Mouse (Mus musculus) gastrocnemius, postnatal 14 days (tissue): ENCODE measurements around the gene Pcp4l1. TPM values are rescaled to one million over a fixed set of nuclear protein-coding genes. Genes with fewer than 3 reads are reported as not detected.
"Not testable (repeated sequence)": the region's sequence is repeated elsewhere in the genome, so short reads cannot be mapped to it uniquely, and the experiment has no call there.

Experiments used
- DNase-seq: peaks from one replicate; pipeline ENCODE4 v3.0.0; 2021; ENCODE audit warnings: mixed read lengths
- intact Hi-C: fragments of 180-260 bp; cut with DNase I; formaldehyde crosslinking; loops from one replicate; pipeline ENCODE4 v1.15.1; 2025; ENCODE audit warnings: low total_unique reads
- long read RNA-seq, 2 experiments: library from polyadenylated mRNA; stranded (forward); transcript quantifications; one replicate each; pipeline ENCODE4 v2.0.0; 2021
- total RNA-seq, 2 experiments: library from RNA; stranded (reverse); gene quantifications; 2 replicates each; pipeline ENCODE4 v1.2.3; 2021

The Pcp4l1 gene
- 10 to 100 TPM; 12.3 to 17.1 TPM for total RNA-seq
- long read RNA-seq, experiment 1, transcript Pcp4l1-201 (3 exons, 1,577 nt) = major isoform, 12 of 13 reads
- long read RNA-seq, experiment 1, partial matches to known transcripts = 0 of 13 reads
- long read RNA-seq, experiment 1, other reads (novel, unspliced or antisense) = 1 of 13 reads
- long read RNA-seq, experiment 2, transcript Pcp4l1-201 (3 exons, 1,577 nt) = major isoform, 11 of 11 reads
- long read RNA-seq, experiment 2, partial matches to known transcripts = 0 of 11 reads
- long read RNA-seq, experiment 2, other reads (novel, unspliced or antisense) = 0 of 11 reads

DNA sequence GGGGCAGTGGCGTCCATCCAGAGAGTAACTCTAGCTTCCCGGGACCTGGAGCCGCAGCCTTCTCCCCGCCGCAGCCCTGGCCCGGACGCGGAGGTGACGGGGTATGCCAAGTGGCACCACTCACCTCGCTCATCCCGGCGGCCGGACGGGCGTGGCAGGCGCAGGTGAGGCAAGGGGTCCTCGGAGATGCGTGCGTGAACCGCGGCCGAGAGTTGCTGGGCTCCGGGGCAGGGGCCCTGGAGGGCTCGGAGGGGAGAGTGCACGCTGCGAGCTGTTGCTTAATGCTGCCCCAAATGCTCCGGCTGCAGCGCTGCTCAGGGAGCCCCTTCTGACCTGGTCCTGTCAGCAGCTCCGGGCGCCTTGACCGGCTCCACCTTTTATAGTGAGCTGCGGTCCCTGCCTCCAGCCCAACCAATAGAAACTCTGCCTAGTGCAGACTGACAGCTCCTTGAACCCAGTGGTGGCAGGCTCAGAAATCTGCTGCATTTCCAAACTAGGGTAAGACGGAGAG is at the start of gene Pcp4l1:
TSS of gene Pcp4l1 (minus strand) at position 382 of the 511 bp plus-strand sequence.
- intact Hi-C loops = no loop called here
- peak; percentile 36 for DNase-seq

DNA sequence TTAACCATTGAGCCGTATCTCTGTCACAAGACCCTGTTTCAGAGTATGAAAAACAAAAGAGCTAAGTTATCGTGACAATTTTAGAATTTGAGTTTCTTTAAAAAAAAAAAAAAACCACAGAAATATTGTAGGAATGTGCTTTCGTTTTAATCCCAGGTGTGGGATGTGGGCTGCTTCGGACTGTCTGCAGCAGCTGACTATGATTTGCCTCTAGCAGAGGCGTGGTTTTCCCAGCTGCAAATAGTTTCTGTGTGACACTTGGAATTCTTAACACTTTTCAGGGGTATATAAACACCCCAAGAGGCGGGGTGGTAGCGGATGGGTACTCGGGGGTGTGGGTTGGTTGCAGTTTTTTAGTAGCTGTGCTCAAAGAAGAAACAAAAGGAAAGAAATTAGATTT is 49.3 kb upstream of the Pcp4l1 start:
- DNase-seq = no peak
- intact Hi-C loops = no loop called here

DNA sequence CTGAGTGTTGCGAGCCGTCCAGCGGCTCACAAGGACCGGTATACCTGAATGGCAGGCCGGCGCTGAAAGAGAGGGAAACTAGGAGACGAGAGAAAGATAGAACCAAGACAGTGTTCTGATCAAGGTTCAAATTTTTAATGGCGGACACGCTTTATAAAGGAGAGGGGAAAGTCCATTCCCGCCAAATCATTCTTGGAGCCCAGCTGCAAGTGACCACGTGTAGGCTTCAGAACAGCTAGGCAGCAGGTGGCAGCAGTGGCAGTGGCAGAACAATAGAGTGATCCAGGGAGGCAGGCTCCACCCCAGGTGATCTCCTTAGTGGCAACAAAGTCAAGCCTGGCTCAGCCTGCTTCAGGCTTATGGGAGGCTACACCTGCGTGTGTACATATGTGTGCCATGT is 45.9 kb upstream of the Pcp4l1 start:
- DNase-seq, intact Hi-C loops: not testable (repeated sequence)

DNA sequence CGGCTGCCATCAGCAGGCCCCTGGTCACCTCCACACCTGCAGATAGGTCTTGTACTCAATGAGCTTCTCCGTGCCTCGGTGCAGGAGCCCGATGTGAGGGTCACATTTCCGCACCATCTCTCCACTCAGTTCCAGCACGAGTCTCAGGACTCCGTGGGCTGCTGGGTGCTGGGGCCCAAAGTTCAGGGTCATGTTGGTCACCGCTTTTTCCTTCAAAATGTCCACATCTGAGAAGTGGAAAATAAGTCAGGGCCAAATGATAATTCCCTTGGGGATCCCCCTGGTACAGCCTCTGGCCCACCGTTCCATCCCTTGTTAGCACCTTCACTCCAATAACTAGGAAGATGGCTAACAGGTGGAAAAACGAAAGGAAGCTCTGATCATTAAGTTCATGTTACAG is 44.8 kb upstream of the Pcp4l1 start:
- no peak for DNase-seq
- intact Hi-C loops = no loop called here

DNA sequence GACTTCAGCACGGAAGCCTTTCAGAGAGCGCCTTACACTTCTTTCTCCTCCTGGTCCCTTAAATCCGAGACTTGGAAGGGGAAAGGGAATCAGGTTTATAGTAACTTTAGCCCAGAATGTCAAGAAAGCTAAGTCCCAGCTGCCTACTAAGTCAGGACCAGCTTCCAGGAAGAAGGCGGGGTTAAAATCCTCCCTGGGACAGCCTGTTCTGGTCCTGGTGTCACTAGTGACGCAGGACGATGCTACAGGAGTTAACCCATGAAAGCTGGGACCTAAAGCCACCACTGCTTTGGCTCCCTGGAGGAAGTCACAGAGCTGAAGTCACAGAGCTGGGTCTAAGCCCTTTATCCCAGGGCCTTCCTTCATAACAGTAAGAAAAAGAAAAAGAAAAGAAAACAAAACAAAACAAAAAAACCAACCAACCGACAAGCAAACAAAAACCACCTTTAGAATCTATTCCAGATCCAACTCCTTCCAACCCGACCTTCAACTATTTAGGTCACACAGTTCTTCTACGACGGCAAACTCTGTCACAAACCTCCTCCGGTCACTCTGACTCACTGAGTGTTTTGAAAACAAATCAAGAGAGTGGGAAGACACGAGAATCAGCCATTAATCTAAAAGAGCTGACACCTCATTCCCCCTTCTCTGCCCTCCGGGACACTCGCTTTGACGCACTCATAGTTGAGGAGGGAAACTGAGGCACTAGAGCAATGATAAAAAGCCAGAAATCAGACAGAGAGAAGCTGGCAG is 44.1 kb upstream of the Pcp4l1 start:
- intact Hi-C loops = no loop called here

DNA sequence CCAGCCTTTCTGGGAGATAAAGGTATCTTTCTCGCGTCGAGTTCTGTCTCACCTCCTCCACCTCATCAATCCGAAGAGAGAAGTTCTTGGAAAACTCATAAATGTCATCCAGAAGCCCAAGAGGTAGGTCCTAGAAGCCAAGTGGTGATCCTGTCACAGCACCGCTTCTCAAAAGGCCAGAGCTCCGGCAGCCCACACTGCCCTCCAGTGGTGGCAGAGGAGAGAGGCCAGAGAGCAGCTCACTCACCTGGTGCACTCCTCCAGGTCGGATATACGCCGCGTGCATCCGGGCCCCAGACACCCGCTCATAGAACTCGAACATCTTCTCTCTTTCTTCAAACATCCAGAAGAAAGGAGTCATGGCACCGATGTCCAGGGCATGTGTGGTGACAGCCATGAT is 42.4 kb upstream of the Pcp4l1 start:
- intact Hi-C loops = no loop called here
- DNase-seq = peak; percentile 50

More for the DNA sequence above, 44.1 kb upstream of the Pcp4l1 start:
- DNase-seq = no peak

DNA sequence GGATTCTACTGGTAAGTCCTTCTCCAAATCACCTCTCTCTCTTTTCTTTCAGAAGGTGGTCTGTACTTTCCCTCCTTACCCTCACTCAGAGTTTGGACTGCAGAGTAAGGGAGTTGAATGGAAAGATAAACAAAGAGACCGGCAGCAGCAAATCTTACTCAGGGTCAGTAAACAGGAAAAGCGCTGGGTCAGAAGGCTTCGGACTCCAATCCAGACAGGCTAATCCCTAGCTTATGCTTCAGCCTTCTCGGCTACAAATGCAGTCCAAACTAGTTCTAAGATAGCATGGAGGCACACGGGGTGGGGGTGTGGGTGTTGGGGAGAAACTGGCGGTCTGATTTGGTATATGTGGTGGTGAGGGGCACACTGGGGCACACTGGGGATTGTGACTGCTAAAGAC is 41.4 kb upstream of the Pcp4l1 start:
- intact Hi-C loops = no loop called here

DNA sequence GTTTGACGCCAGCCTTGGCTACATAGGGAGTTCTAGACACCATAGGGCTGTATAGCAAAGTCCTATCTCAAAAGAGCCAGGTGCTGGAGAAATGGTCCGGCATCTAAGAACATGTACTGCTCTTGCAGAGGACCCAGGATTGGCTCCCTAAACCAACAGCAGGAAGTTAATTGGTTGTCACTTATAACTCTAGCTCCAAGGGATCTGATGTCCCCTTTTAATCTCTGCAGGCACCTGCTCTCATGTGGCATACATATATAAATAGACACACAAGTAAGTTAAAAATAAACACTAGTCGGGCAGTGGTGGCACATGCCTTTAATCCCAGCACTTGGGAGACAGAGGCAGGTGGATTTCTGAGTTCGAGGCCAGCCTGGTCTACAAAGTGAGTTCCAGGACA is 39.7 kb upstream of the Pcp4l1 start:
- intact Hi-C loops = no loop called here

More for the DNA sequence above, 41.4 kb upstream of the Pcp4l1 start:
- no peak for DNase-seq

DNA sequence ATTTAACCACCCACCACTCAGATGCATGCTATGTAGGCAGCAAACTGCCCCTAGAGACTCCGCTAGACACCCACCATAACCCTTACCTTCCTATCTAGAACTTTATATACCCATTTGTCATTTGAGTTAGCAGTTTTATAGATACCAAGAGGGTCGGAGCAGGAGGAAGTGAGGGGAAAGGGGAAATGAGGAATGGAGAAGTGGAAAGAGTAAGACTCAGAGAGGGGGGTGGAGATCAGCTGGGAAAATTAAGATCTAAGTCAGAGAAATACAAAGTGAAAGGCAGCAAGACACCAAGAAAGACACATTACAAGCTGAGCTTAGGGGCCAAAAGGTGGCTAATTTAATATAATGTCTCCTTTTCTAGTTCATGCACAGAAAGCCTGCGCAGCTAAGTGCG is 38.5 kb upstream of the Pcp4l1 start:
- intact Hi-C loops = no loop called here
- no peak for DNase-seq

More for the DNA sequence above, 39.7 kb upstream of the Pcp4l1 start:
- DNase-seq = no peak

DNA sequence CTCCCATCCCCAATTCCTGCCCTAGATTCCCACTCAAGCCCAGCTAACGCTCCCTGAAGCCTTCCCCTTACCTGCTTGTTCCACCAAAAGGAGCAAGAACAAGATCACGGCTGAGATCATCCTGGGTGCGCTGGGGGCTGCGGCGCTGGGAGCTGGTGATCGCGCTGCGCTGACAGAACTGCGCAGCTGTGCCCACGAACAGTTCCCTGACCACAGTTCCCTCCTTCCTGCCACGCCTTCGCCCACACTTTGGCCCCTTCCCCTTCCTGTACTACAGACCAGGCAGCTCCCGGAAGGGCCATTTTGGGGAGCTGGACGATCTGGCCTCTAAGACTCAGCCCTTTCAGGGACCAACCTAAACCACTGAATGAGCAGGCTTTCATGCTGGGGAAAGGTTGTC is 38.1 kb upstream of the Pcp4l1 start, which contains the start of gene Fcer1g:
TSS of gene Fcer1g (minus strand) at position 240 of the 400 bp plus-strand sequence.
- intact Hi-C loops = no loop called here
- no peak for DNase-seq

DNA sequence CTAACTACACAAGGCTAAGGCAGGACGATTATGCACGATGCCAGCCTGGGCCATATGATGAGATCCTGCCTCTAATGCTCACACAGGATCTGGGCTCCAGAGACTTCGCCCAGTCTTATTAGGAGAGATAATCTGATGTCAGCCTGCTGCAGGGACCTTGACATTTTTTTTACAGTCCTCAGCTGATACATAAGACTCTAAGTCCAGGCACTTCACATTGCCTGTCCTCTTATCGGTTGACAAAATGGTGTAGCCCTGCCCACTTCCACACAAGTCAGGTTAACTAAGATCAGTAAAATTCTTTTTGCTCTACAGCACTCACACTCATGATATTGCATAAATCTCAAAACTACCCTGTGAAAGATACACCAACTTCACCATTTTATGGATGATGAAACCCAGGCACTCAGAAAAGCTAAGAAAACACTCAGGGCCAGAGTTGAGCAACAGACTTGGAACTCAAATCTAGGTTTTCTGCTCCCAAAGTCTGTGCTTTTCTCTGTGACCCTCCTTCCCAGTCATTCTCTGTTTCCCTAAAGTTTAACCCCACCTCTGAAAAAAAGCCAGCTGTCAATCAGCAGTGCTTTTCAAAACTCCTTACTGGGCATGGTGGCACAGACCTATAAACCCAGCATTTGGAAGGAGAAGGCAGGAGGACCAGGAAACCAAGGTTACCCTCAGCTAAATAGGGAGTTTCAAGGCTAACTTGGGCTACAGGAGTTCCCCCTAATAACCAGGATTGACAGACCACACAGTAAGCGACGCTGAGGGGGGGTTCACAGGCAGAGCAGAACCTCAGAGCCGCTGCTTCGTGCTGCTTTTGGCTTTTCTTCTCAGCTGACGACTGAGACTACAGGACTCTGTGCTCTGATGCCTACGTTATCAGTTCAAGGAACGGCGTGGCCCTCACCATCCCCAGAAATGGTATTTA is 37.0 kb upstream of the Pcp4l1 start:
- intact Hi-C loops = no loop called here
- DNase-seq = no peak

DNA sequence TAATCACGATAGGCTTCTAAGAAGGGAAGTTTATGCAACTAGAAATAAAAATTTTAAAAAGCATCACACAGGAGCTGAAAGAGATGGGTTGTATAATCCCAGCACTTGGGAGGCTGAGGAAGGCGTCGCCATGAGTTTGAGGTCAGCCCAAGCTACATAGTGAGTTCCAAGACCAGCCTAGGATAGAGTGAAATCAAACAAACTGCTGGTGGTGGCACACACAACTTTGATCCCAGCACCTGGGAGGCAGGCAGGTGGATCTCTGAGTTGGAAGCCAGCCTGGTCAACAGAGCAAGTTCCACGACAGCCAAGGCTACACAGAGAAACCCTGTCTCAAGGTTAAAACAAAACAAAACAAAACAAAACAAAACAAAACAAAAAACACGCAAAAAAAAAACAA is 36.3 kb upstream of the Pcp4l1 start:
- DNase-seq = no peak
- intact Hi-C loops = no loop called here

DNA sequence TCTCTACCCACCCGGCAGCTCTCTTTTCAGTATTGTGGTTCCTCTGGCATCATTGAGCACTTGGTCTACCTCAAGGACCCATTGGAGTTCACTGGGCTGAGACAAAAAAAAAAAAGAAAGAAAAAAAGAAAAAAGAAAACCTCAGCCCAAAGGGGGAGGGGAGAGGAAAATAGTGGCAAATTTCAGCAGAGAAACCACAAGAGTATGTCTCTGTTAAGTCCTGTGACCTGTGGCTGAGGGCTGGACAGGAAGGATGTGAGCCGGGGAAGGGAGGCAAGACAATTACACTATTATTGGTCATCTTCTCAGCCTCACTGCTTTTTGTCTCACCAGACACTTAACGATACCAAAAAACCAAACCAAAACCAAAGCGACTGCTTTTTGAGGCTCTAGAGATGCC is 35.8 kb upstream of the Pcp4l1 start:
- DNase-seq = no peak
- intact Hi-C loops = no loop called here

DNA sequence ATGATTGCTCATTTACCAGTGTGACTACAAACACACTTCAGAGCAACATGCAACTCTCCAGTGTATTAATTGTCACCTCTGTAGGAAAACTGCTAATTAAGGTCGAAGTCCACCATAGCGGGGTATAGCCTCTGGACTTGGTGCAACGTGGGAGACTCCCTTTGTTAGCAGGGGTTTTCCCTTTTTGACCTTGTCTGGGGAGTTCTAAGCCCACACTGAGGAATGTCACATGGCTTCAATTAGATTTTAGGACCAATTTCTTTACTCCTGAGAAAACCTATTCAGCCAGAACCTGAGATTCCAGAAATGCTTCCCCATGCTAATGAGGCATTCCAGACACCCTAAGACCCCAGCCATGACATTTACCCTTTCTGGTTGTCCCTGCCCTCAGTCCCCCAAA is 34.1 kb upstream of the Pcp4l1 start:
- DNase-seq = no peak
- intact Hi-C loops = no loop called here

DNA sequence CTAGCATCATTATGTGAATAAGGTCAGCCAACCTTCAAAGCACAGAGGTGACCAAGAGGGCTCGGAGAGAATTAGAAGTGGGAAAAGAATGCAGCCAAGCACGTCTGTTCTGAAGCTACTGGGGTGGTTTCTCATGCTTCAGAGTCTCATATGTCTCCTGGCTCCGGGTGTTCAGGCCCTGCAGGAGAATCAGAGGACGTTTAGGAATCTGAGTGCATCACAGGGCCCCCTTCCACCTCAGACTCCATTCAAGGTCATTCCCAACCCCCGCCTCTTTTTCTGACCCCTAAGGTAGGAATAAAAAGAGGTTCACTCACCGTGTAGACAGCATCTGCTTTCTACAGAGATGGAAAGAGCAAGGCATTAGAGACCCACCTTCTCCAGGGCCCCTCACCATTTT is 33.7 kb upstream of the Pcp4l1 start:
- no peak for DNase-seq
- intact Hi-C loops = no loop called here

DNA sequence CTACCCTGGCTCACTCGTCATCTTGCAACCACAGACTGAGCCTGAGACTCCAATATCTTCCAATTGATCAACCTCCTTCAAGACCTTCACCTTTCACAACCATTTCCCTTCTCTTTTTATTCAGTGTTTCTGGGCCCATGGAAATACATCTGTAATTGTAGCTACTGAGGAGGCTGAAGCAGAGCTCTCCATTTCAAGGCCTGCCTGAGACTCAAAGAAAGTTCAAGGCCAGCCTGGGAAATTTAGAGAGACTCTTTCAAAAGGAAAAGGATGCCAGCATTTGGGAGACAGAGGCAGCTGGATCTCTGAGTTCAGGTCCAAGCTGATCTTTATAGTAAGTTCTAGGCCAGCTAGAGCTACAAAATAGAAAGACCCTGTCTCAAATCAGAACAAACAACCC is 31.8 kb upstream of the Pcp4l1 start:
- intact Hi-C loops = no loop called here
- no peak for DNase-seq

DNA sequence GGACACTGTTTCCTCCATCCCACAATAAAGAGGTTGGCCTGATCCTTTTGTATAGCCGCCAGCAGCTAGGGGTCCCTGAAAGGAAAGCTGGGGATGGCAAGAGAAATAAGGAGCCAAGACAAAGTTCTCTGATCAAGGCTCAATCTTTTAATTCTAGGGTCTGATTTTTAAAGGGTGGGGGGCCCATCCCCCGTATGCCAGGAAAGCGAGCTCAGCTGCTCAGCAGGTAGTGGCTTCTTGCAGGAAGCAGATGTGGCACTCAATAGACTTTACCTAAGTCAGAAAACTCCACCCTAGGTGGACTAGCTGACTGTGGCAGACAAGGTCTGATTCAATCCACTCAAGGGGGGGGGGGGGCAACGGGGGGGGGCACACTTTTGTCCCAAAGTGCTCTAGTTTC is 30.7 kb upstream of the Pcp4l1 start:
- intact Hi-C loops = no loop called here
- DNase-seq = no peak

DNA sequence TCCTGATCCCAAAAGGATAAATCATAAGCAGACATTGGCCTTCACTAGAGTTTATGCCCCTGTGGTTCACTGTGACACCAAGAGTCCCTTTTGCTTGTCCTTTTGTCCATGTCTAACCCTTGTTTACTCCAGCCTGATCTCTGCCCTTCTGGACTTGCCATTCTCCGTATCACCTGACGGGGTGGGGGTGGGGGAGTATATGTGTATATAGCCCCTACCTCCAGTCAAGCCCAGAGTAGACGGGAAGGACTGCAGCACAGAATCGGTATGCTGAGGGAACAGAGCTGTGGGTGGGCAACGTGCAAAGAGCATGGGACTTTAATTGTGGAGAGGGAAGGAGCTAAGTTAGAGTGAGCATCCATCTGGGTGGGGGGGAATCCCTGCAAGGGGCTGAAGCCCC is 28.8 kb upstream of the Pcp4l1 start, which contains the start of gene Apoa2:
TSS of gene Apoa2 (plus strand) at position 198 of the 400 bp plus-strand sequence.
- DNase-seq = no peak
- intact Hi-C loops = no loop called here

DNA sequence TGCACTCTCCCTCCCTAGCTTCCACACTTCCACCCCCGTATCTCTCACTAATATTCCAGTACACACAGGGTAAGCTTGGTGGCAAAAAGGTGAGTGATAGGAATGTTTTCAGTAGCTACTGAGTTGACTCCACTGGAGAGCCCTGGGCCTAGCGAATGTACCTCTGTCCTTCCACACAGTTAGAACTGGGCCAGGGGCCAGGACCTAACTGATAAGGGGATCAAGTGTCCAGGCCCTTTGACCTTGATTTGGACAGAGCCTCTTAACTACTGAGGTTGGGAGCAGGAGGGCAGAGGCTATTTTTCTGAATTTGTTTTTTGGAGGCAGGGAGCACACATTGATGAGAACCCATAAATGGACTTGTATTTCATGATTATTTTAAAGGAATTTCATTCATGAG is 27.7 kb upstream of the Pcp4l1 start:
- DNase-seq = no peak
- intact Hi-C loops = loop anchor here (2.0 kb wide), 1 partner anchor 35 kb away; no protein-coding TSS in a partner anchor

DNA sequence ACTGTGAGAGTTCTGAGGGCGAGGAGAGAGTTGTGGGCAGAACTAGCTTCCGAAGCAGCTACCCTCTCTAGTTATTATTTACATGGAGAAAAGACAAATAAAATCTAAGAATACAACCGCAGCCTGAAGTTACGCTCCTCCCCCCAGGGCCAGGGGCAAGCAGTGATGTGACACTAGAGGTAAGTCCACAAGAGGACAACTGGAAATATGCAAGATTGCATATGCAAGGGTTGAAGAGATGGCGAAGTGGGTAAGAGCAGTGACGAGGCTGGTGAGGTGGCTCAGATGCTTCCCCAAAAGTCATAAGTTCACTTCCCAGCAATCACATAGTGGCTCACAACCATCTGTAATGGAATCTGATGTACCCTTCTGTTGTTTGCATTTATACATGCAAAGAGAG is 27.1 kb upstream of the Pcp4l1 start:
- no peak for DNase-seq
- intact Hi-C loops = loop anchor here (2.0 kb wide), 1 partner anchor 36 kb away; no protein-coding TSS in a partner anchor
